Mouse (Mus musculus): ENCODE data around the gene Slc38a4. TPM values are rescaled to one million over a fixed set of nuclear protein-coding genes. Genes with fewer than 3 reads are reported as not detected.

Gene Slc38a4
- not detected in 2 replicates for total RNA-seq (2017)

- no peak for ATAC-seq (replicated peaks in 1 of 2; ENCODE audit: insufficient read depth in 1 of 2, low FRiP score in 2 of 2, low TSS enrichment in 1 of 2, low read depth in 1 of 2, poor library complexity in 2 of 2, severe bottlenecking in 2 of 2)
Measured at GRCm38 (mm10) chr15:97055794-97056193, at the start of gene Slc38a4. Gene Slc38a4 (minus strand): TSS chr15:97055956.

GRCm38 (mm10) chr15:97104889-97105391 lies 49.2 kb upstream of the Slc38a4 start:
- no peak for ATAC-seq (replicated peaks in 1 of 2; ENCODE audit: insufficient read depth in 1 of 2, low FRiP score in 2 of 2, low TSS enrichment in 1 of 2, low read depth in 1 of 2, poor library complexity in 2 of 2, severe bottlenecking in 2 of 2)

GRCm38 (mm10) chr15:97104048-97104447 lies 48.3 kb upstream of the Slc38a4 start:
- ATAC-seq (replicated peaks in 1 of 2; ENCODE audit: insufficient read depth in 1 of 2, low FRiP score in 2 of 2, low TSS enrichment in 1 of 2, low read depth in 1 of 2, poor library complexity in 2 of 2, severe bottlenecking in 2 of 2) = no peak

- no peak for ATAC-seq (replicated peaks in 1 of 2; ENCODE audit: insufficient read depth in 1 of 2, low FRiP score in 2 of 2, low TSS enrichment in 1 of 2, low read depth in 1 of 2, poor library complexity in 2 of 2, severe bottlenecking in 2 of 2)
Measured at GRCm38 (mm10) chr15:97102811-97103210, 47.1 kb upstream of the Slc38a4 start.

- ATAC-seq (replicated peaks in 1 of 2; ENCODE audit: insufficient read depth in 1 of 2, low FRiP score in 2 of 2, low TSS enrichment in 1 of 2, low read depth in 1 of 2, poor library complexity in 2 of 2, severe bottlenecking in 2 of 2) = no peak
Measured at GRCm38 (mm10) chr15:97102181-97102580, 46.4 kb upstream of the Slc38a4 start.

- ATAC-seq (replicated peaks in 1 of 2; ENCODE audit: insufficient read depth in 1 of 2, low FRiP score in 2 of 2, low TSS enrichment in 1 of 2, low read depth in 1 of 2, poor library complexity in 2 of 2, severe bottlenecking in 2 of 2) = no peak
Measured at GRCm38 (mm10) chr15:97099101-97099500, 43.3 kb upstream of the Slc38a4 start.

GRCm38 (mm10) chr15:97097548-97097947 lies 41.8 kb upstream of the Slc38a4 start:
- no peak for ATAC-seq (replicated peaks in 1 of 2; ENCODE audit: insufficient read depth in 1 of 2, low FRiP score in 2 of 2, low TSS enrichment in 1 of 2, low read depth in 1 of 2, poor library complexity in 2 of 2, severe bottlenecking in 2 of 2)

GRCm38 (mm10) chr15:97089526-97089925 lies 33.8 kb upstream of the Slc38a4 start:
- no peak for ATAC-seq (replicated peaks in 1 of 2; ENCODE audit: insufficient read depth in 1 of 2, low FRiP score in 2 of 2, low TSS enrichment in 1 of 2, low read depth in 1 of 2, poor library complexity in 2 of 2, severe bottlenecking in 2 of 2)

- no peak for ATAC-seq (replicated peaks in 1 of 2; ENCODE audit: insufficient read depth in 1 of 2, low FRiP score in 2 of 2, low TSS enrichment in 1 of 2, low read depth in 1 of 2, poor library complexity in 2 of 2, severe bottlenecking in 2 of 2)
Measured at GRCm38 (mm10) chr15:97085833-97086232, 30.1 kb upstream of the Slc38a4 start.

- no peak for ATAC-seq (replicated peaks in 1 of 2; ENCODE audit: insufficient read depth in 1 of 2, low FRiP score in 2 of 2, low TSS enrichment in 1 of 2, low read depth in 1 of 2, poor library complexity in 2 of 2, severe bottlenecking in 2 of 2)
Measured at GRCm38 (mm10) chr15:97077665-97078064, 21.9 kb upstream of the Slc38a4 start.

GRCm38 (mm10) chr15:97076092-97076491 lies 20.3 kb upstream of the Slc38a4 start:
- ATAC-seq (replicated peaks in 1 of 2; ENCODE audit: insufficient read depth in 1 of 2, low FRiP score in 2 of 2, low TSS enrichment in 1 of 2, low read depth in 1 of 2, poor library complexity in 2 of 2, severe bottlenecking in 2 of 2) = no peak

GRCm38 (mm10) chr15:97075240-97075639 lies 19.5 kb upstream of the Slc38a4 start:
- no peak for ATAC-seq (replicated peaks in 1 of 2; ENCODE audit: insufficient read depth in 1 of 2, low FRiP score in 2 of 2, low TSS enrichment in 1 of 2, low read depth in 1 of 2, poor library complexity in 2 of 2, severe bottlenecking in 2 of 2)

GRCm38 (mm10) chr15:97072859-97073826 lies 17.4 kb upstream of the Slc38a4 start:
- no peak for ATAC-seq (replicated peaks in 1 of 2; ENCODE audit: insufficient read depth in 1 of 2, low FRiP score in 2 of 2, low TSS enrichment in 1 of 2, low read depth in 1 of 2, poor library complexity in 2 of 2, severe bottlenecking in 2 of 2)

- no peak for ATAC-seq (replicated peaks in 1 of 2; ENCODE audit: insufficient read depth in 1 of 2, low FRiP score in 2 of 2, low TSS enrichment in 1 of 2, low read depth in 1 of 2, poor library complexity in 2 of 2, severe bottlenecking in 2 of 2)
Measured at GRCm38 (mm10) chr15:97067340-97068136, 11.8 kb upstream of the Slc38a4 start.

GRCm38 (mm10) chr15:97066937-97067336 lies 11.2 kb upstream of the Slc38a4 start:
- no peak for ATAC-seq (replicated peaks in 1 of 2; ENCODE audit: insufficient read depth in 1 of 2, low FRiP score in 2 of 2, low TSS enrichment in 1 of 2, low read depth in 1 of 2, poor library complexity in 2 of 2, severe bottlenecking in 2 of 2)

GRCm38 (mm10) chr15:97063211-97063610 lies 7.5 kb upstream of the Slc38a4 start:
- ATAC-seq (replicated peaks in 1 of 2; ENCODE audit: insufficient read depth in 1 of 2, low FRiP score in 2 of 2, low TSS enrichment in 1 of 2, low read depth in 1 of 2, poor library complexity in 2 of 2, severe bottlenecking in 2 of 2) = no peak

GRCm38 (mm10) chr15:97060973-97061372 lies 5.2 kb upstream of the Slc38a4 start:
- ATAC-seq (replicated peaks in 1 of 2; ENCODE audit: insufficient read depth in 1 of 2, low FRiP score in 2 of 2, low TSS enrichment in 1 of 2, low read depth in 1 of 2, poor library complexity in 2 of 2, severe bottlenecking in 2 of 2) = no peak

- no peak for ATAC-seq (replicated peaks in 1 of 2; ENCODE audit: insufficient read depth in 1 of 2, low FRiP score in 2 of 2, low TSS enrichment in 1 of 2, low read depth in 1 of 2, poor library complexity in 2 of 2, severe bottlenecking in 2 of 2)
Measured at GRCm38 (mm10) chr15:97060571-97060970, 4.8 kb upstream of the Slc38a4 start.

Measured in hematopoietic stem cell, adult 5-6 weeks (primary cell).